14 mouse cellular contexts compared by ENCODE assay signal in the genomic region with DNA sequence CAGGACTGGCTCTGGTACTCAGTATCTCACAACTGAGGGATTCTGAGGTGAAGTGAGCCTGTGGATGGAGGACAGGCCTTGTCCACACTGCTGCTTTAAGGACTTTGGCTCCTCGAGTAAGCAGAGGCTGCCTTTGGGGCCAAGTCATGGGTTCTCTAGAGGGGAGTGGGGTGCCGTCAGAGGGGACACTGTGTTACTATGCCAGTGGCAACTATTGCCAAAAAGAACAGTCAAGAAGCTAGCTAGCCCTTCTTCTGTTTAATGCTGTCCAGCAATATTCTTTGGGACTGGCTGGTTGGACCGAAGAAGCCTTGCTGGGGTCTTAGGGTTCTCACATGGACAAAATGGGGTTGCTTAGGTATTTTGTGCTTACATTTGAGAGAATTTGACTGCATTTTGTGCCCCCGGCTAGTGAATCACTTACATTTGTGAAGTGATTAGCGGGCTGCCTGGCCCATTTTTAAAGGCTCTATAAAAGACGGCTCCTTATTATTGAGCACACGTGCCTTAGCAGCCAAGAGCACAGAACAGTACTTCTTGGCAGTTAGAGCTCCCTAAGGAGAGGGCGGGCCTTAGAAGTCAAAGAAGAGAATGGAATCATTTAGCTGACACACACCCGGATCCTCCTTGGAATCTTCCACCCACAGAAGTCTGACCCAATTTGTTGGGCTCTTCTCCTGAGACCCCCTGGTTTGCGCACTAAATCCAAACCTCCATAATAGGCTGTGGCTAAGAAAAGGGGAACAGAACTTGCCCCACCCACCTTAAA. TPM values are rescaled to one million over a fixed set of nuclear protein-coding genes. Genes with fewer than 3 reads are reported as not detected.
A peak's percentile ranks its signal among the peaks of the same experiment; 100 is the strongest.
DNase-seq lines count a peak whose midpoint lies in the region; ATAC-seq and TF ChIP-seq lines count a peak whose summit lies in the region.
"Had no signal": no experiment of that assay in that cellular context is flagged by ENCODE, and none has a peak within 500 bp of the region (broad histone marks: within the 10 kb centered on the region; RNA-seq: fewer than 3 reads in every experiment).

No protein-coding gene starts in this region.

- no peaks in the 10 kb centered on the region for H3K9me3 ChIP-seq in hindbrain, embryonic 16.5 days (ENCODE audit: control insufficient read depth, low read length)
- no peaks in the 10 kb centered on the region for H3K9me3 ChIP-seq in hindbrain, embryonic 12.5 days (replicated peaks)

- intact Hi-C loops in gastrocnemius, adult 2 months (cut with DNase I) = no loop called here

- H3K9ac ChIP-seq in hindbrain, embryonic 16.5 days (ENCODE audit: low read depth, low read length) = no peak overlapping the region
- H3K9ac ChIP-seq in hindbrain, embryonic 12.5 days = no peak overlapping the region
- H3K9ac ChIP-seq: lung, embryonic 14.5 days had no signal

- peak; percentile 13 for DNase-seq in brain, adult 2 months (ENCODE audit: low read depth, low spot score)
- DNase-seq in gastrocnemius, adult 2 months = peak; percentile 81
- DNase-seq in heart, postnatal 4 days = peak; percentile 56
- no peak for DNase-seq in layer of hippocampus, adult 11-12 months (ENCODE audit: low spot score)
- DNase-seq in T-cell, adult 2 months (ENCODE audit: low spot score) = no peak
- DNase-seq: cerebellum, adult 2 months; embryo, embryonic 11 days; left cerebral cortex, postnatal 4 days; lung, embryonic 14.5 days; right cerebral cortex, postnatal 25 days had no signal

- peak; percentile 77; the same call in 1 of the 2 replicates for ATAC-seq in hindbrain, embryonic 16.5 days
- ATAC-seq in hindbrain, embryonic 12.5 days (ENCODE audit: low FRiP score) = no peak

- no peaks in the 10 kb centered on the region for H3K36me3 ChIP-seq in hindbrain, embryonic 16.5 days (ENCODE audit: control insufficient read depth, insufficient read depth, low read length)
- H3K36me3 ChIP-seq in hindbrain, embryonic 12.5 days = no peaks in the 10 kb centered on the region

- no peak for TF ChIP-seq CTCF in gastrocnemius, adult 2 months (IDR thresholded peaks at IDR 0.05)

- no peak overlapping the region for H3K4me3 ChIP-seq in hindbrain, embryonic 16.5 days (ENCODE audit: low read length)
- no peak overlapping the region for H3K4me3 ChIP-seq in hindbrain, embryonic 12.5 days
- no peak overlapping the region for H3K4me3 ChIP-seq in gastrocnemius, adult 2 months

- H3K4me2 ChIP-seq in hindbrain, embryonic 16.5 days (ENCODE audit: low read length) = no peak overlapping the region
- H3K4me2 ChIP-seq in hindbrain, embryonic 12.5 days (replicated peaks) = no peak overlapping the region
- H3K4me2 ChIP-seq: lung, embryonic 14.5 days had no signal

- no peaks in the 10 kb centered on the region for H3K4me1 ChIP-seq in hindbrain, embryonic 16.5 days (ENCODE audit: control insufficient read depth, insufficient read depth, low read depth, low read length)
- H3K4me1 ChIP-seq in hindbrain, embryonic 12.5 days = no peaks in the 10 kb centered on the region

- WGBS in hindbrain, embryonic 16.5 days = 62% methylated on average over 10 of the region's 10 CpGs
- WGBS in hindbrain, embryonic 12.5 days = 77% methylated on average over 10 of the region's 10 CpGs

- no peak overlapping the region for H3K27ac ChIP-seq in hindbrain, embryonic 16.5 days (ENCODE audit: low read depth, low read length)
- H3K27ac ChIP-seq in hindbrain, embryonic 12.5 days = no peak overlapping the region
- peak overlapping the region; percentile 70 for H3K27ac ChIP-seq in gastrocnemius, adult 2 months
- H3K27ac ChIP-seq: kidney, postnatal 0 days had no signal

- no peaks in the 10 kb centered on the region for H3K27me3 ChIP-seq in hindbrain, embryonic 16.5 days (replicated peaks; ENCODE audit: control insufficient read depth, insufficient read depth, low read length)
- H3K27me3 ChIP-seq in hindbrain, embryonic 12.5 days = no peaks in the 10 kb centered on the region
- H3K27me3 ChIP-seq: CH12.LX had no signal

RNA-seq across cellular contexts. Expression of gene Dut, which starts 43.4 kb away (rescaled TPM):
- 72.8 and 75.4 TPM in 2 replicates for polyA plus RNA-seq in hindbrain, embryonic 16.5 days (2015; fragmentation: Nextera tagmentation; extraction: Ambion mirVana)
- polyA plus RNA-seq in hindbrain, embryonic 12.5 days (2016; fragmentation: Nextera tagmentation; extraction: Ambion mirVana) = 107 and 109 TPM in 2 replicates
- 1 to 10 TPM; 7.0 to 7.3 TPM for total RNA-seq in gastrocnemius, adult 2 months (2021)
- total RNA-seq in heart, postnatal 4 days (2021) = 10 to 100 TPM; 77.9 to 83.7 TPM

Comparison
In these comparisons a context has a peak if more than half of its experiments do, and no peak if none do; other contexts are left out.
1. DNase-seq: peak in brain, adult 2 months (single experiment), gastrocnemius, adult 2 months (single experiment) and heart, postnatal 4 days (single experiment); none in layer of hippocampus, adult 11-12 months (single experiment) and T-cell, adult 2 months (single experiment).
2. RNA of gene Dut, which starts 43.4 kb away (total RNA-seq): 77.9 to 83.7 TPM in heart, postnatal 4 days; 7.0 to 7.3 TPM in gastrocnemius, adult 2 months; every median in the first group is over 4 times any median in the second.